Comparison of ENCODE assay signal across 20 mouse cellular contexts in genomic region chr14:75170546-75170945, GRCm38 (mm10). TPM values are rescaled to one million over a fixed set of nuclear protein-coding genes. Genes with fewer than 3 reads are reported as not detected.
"Had no signal": no experiment of that assay in that cellular context is flagged by ENCODE, and none has a peak within 500 bp of the region (broad histone marks: within the 10 kb centered on the region; RNA-seq: fewer than 3 reads in every experiment).

No protein-coding gene starts in this region.

- H3K4me2 ChIP-seq: kidney, embryonic 15.5 days; limb, embryonic 15.5 days; liver, embryonic 13.5 days; midbrain, embryonic 12.5 days; neural tube, embryonic 13.5 days; stomach, embryonic 15.5 days had no signal

- H3K27ac ChIP-seq: kidney, embryonic 15.5 days; limb, embryonic 15.5 days; liver, embryonic 13.5 days; midbrain, embryonic 12.5 days; neural tube, embryonic 13.5 days; stomach, embryonic 15.5 days had no signal

- DNase-seq: kidney, adult 2 months; kidney, postnatal 14 days; layer of hippocampus, postnatal 36 days; liver, embryonic 13.5 days; lung, adult 18-20 months; lung, postnatal 36 days; right cerebral cortex, postnatal 14 days; thymus, adult 2 months; thymus, postnatal 25 days had no signal

- ATAC-seq: midbrain, embryonic 16.5 days had no signal

- H3K4me3 ChIP-seq: kidney, embryonic 15.5 days; limb, embryonic 15.5 days; liver, embryonic 13.5 days; megakaryocyte, embryonic 14.5 days; midbrain, embryonic 12.5 days; neural tube, embryonic 13.5 days; stomach, embryonic 15.5 days had no signal

- H3K27me3 ChIP-seq: kidney, embryonic 15.5 days; limb, embryonic 15.5 days; midbrain, embryonic 12.5 days; neural tube, embryonic 13.5 days; stomach, embryonic 15.5 days had no signal

- H3K4me1 ChIP-seq: kidney, embryonic 15.5 days; limb, embryonic 15.5 days; midbrain, embryonic 12.5 days; neural tube, embryonic 13.5 days; stomach, embryonic 15.5 days had no signal

- H3K9me3 ChIP-seq: kidney, embryonic 15.5 days; limb, embryonic 15.5 days; liver, embryonic 13.5 days; megakaryocyte, embryonic 14.5 days; midbrain, embryonic 12.5 days; neural tube, embryonic 13.5 days; stomach, embryonic 15.5 days had no signal

- H3K36me3 ChIP-seq: kidney, embryonic 15.5 days; limb, embryonic 15.5 days; liver, embryonic 13.5 days; midbrain, embryonic 12.5 days; neural tube, embryonic 13.5 days; stomach, embryonic 15.5 days had no signal

- H3K9ac ChIP-seq: kidney, embryonic 15.5 days; limb, embryonic 15.5 days; liver, embryonic 13.5 days; midbrain, embryonic 12.5 days; neural tube, embryonic 13.5 days; stomach, embryonic 15.5 days had no signal

RNA-seq across cellular contexts. Expression of gene Lrrc63, which starts 39.9 kb away (rescaled TPM):
- total RNA-seq: layer of hippocampus, postnatal 36 days; left cerebral cortex, adult 8-10 months; left cerebral cortex, postnatal 25 days had no signal
- polyA plus RNA-seq: kidney, adult 2 months; kidney, embryonic 15.5 days; large intestine, adult 2 months; limb, embryonic 11.5 days; limb, embryonic 15.5 days; liver, embryonic 13.5 days; midbrain, embryonic 16.5 days; neural tube, embryonic 13.5 days; stomach, embryonic 15.5 days had no signal
